Mouse (Mus musculus) myocyte (in vitro differentiated cells): ENCODE results near the gene Arid1b.

Experiments used
- POLR2A ChIP-seq: IDR thresholded peaks from one replicate; pipeline ENCODE4 v1.6.1; 2011; ENCODE audit warnings: low read depth, mild to moderate bottlenecking, control low read depth, moderate library complexity; ENCODE audit not compliant: insufficient read length
- POLR2AphosphoS2 ChIP-seq: IDR thresholded peaks from one replicate; pipeline ENCODE4 v1.6.1; 2011; ENCODE audit warnings: low read depth, control low read depth; ENCODE audit not compliant: insufficient read length
- SRF ChIP-seq: IDR thresholded peaks from one replicate; pipeline ENCODE4 v1.6.1; 2011; ENCODE audit warnings: low read depth; ENCODE audit not compliant: control insufficient read depth, insufficient read length
- USF1 ChIP-seq: IDR thresholded peaks from one replicate; pipeline ENCODE4 v1.6.1; 2011; ENCODE audit warnings: low read depth, mild to moderate bottlenecking, control low read depth, moderate library complexity

DNA sequence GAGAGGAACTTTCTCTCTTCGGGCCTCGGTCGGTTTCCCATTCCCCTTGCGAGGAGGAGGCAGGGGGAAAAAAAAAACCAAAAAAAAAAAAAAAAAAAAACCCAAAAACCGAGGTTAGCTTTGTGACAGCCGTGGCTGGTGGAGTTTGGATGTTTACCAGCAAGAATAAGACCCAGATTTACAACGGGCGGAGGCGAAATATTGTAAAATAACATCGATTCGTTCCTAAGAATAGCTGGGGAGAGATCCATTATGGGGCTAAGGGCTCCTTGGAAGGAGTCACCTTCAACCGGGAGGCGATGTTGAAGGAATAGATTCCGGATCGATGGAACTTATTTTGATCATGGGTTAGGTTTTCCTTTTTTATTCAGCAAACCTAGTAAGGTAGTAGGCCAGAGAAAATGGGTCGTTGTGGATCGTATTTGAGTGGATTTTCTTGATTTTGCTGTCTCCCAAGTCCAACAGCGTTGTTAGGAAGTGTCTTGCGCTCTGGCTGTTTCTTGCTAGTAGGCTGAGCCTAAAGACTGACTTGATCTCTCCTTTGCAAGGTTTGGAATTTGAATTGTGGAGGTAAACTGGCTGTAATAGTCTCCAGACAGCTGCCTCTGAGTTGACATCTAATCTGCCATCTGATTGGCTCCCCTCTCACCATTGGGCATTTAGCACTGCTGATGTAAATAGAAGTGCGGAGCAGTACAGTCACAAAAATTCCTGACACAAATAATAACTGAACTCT is 2.9 kb downstream of the Arid1b start:
- TF ChIP-seq POLR2AphosphoS2 (peak; percentile 22), POLR2A (peak; percentile 56), SRF (no peak), USF1 (no peak)
